Mouse (Mus musculus): ENCODE measurements around the gene Stambpl1. TPM values are rescaled to one million over a fixed set of nuclear protein-coding genes. Genes with fewer than 3 reads are reported as not detected.
"Not testable (repeated sequence)": the region's sequence is repeated elsewhere in the genome, so short reads cannot be mapped to it uniquely, and the experiment has no call there.

Gene Stambpl1
- total RNA-seq, 2 experiments from 2014 or later: 9.8 to 12.5 TPM

DNA sequence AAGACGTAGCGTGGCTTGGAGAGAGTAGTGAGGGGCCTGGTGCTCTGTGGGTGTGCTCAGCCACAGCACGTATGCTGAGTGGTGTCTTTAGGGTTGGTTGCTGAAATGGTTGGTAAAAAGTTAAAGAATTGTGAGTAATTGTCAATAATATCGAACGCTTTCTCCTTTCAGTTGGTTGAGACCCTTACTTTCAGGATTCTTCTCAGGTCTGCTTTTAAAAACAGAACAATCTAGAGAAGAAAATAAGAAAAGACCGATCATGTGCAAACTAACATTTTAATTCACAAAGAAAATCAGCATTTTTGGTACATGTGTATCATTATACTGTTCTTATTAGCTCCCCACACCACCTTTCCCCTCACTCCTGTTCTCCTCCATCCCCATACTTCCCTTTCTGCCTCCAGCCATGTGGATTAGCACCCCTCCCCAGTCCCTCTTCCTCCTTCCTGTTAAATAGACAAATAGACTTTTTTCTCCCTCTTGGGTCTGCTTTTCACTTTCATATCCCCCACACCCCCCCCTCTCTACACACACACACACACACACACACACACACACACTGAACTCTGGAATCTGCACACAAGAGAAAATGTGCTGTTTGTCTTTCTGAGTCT is 2.2 kb downstream of the Stambpl1 start:
- no peak for ATAC-seq (replicated peaks; ENCODE audit: low FRiP score, poor library complexity, severe bottlenecking)

- no peak for ATAC-seq (replicated peaks; ENCODE audit: low FRiP score, poor library complexity, severe bottlenecking)
Observed at GRCm38 (mm10) chr19:34195031-34195430, 3.0 kb downstream of the Stambpl1 start.

GRCm38 (mm10) chr19:34198066-34198465 is 6.0 kb downstream of the Stambpl1 start:
- ATAC-seq (replicated peaks; ENCODE audit: low FRiP score, poor library complexity, severe bottlenecking): no peak

- no peak for ATAC-seq (replicated peaks; ENCODE audit: low FRiP score, poor library complexity, severe bottlenecking)
Observed at GRCm38 (mm10) chr19:34198901-34199300, 6.9 kb downstream of the Stambpl1 start.

DNA sequence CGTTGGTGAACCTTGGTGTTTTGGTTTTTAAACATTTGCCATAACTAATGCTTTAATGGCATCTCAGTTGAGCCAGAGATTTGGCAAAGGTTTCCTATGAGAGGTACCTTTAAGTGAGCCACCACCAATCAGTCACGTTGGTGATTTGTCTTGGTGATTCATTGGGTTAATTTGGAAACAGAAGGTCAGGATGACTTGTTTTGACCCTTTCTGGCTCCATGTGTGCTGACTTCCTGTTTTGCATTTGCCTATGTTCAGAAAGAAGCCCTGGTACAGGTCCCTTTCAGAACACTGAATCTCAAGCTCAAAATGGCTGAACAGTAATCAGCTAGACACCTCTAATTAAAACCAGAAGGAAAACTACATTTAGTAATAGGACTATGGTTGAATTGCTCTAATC is 7.5 kb downstream of the Stambpl1 start:
- ATAC-seq (replicated peaks; ENCODE audit: low FRiP score, poor library complexity, severe bottlenecking): no peak

DNA sequence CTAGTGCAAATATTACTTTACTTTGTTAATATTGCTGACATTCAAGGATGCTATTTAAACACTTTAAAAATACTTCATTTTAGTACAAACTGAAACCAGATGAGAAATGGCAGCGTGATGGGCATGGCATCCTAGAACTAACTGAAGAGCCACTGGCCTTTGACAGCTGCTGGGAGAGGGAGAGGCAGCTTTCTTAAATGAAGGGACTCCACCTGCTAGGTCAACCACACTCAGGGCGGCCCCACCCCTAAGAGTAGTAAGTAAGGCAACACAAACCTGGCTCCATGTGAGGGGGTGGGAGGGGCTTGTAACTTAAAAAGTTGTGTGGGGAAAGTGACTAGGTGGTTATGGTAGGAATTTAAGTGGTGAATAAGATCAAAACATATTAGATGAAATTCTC is 10.6 kb downstream of the Stambpl1 start:
- ATAC-seq (replicated peaks; ENCODE audit: low FRiP score, poor library complexity, severe bottlenecking): no peak

- ATAC-seq (replicated peaks; ENCODE audit: low FRiP score, poor library complexity, severe bottlenecking): not testable (repeated sequence)
Observed at GRCm38 (mm10) chr19:34206128-34206527, 14.1 kb downstream of the Stambpl1 start.

DNA sequence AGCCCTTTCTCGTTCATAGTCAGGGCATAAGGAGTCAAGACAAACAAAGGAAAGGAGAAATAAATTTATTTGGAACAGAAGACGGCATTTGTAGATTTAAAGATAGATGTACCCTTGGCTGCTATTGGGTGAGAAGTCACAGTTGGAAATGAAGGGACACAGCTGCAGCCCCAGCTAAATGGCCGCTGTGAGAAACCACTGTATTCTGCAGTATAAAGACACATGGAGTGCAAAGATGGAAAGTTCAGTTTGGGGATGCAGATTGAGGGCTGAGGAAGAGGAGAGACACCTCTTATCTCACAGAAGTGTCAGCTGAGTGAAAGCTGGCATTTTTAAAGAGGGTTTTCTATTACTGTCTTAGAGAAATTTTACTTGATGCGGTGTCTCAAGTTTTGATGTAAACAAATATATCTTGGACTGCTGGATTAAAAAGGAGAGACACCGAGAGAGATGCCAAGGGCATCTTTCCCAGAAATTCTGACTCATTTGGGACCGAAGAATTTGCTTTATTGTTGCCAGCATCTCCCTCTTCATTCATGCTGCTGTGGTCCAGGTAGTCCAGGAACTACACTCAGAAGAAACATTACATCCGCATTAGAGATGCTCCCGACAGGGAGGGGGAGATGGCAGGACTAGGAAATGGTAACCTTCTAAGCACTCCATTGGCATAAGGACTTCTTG is 14.9 kb downstream of the Stambpl1 start:
- no peak for ATAC-seq (replicated peaks; ENCODE audit: low FRiP score, poor library complexity, severe bottlenecking)

- no peak for ATAC-seq (replicated peaks; ENCODE audit: low FRiP score, poor library complexity, severe bottlenecking)
Observed at GRCm38 (mm10) chr19:34209031-34209430, 17.0 kb downstream of the Stambpl1 start.

GRCm38 (mm10) chr19:34209930-34210581 is 18.0 kb downstream of the Stambpl1 start:
- ATAC-seq (replicated peaks; ENCODE audit: low FRiP score, poor library complexity, severe bottlenecking): no peak

GRCm38 (mm10) chr19:34210841-34211240 is 18.8 kb downstream of the Stambpl1 start:
- no peak for ATAC-seq (replicated peaks; ENCODE audit: low FRiP score, poor library complexity, severe bottlenecking)

DNA sequence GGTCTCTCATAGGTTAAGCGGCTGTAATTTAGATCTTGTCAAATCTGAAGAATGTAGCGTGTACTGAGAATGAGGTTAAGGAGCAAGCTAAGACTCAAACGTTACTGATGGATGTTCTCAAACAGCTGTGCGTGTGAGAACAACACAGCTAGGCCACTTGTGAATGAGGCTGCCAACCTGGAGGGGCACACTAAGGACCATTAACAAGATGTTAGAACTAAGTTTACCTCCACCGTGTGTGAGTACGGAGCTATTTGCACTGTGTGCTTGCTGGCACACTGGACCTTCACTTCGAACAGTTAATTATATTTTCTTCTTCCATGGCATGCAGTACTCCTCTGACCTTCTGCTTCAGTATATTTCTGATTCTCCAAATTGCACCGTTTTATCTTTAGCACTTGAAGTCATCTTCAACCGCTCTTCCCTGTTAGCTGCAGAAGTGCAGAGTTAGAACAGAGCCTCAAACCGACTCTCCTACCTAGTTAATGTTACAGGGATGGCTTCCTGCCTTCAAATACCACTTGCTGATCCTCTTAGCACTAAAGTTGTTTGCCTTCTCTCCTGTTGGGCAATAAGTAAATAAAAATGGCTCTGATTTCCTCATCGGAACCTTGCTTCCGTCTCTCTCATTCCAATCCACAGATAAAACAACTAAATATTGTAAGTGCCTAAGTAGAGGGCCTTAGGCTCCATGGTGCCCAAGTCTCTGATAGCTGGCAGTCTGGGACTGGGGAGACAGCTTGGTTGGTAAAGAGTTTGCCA is 20.6 kb downstream of the Stambpl1 start:
- ATAC-seq (replicated peaks; ENCODE audit: low FRiP score, poor library complexity, severe bottlenecking): no peak

DNA sequence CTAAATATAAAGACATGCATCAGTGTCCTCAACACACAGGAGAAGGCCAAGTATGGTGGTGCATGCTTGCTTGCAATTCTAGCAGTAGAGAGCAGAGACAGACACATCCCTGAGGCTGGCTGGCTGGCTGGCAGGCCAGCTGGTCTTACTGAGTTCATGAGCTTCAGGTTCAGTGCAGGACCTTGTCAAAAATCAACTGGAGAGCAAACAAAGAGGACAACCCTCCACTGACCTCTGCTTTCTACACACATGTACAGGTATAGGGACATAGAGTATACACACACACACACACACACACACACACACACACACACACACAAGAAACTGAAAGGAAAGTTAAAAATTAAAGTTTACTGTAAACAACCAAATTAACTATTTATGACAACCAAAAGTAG is 21.2 kb downstream of the Stambpl1 start:
- ATAC-seq (replicated peaks; ENCODE audit: low FRiP score, poor library complexity, severe bottlenecking): no peak

DNA sequence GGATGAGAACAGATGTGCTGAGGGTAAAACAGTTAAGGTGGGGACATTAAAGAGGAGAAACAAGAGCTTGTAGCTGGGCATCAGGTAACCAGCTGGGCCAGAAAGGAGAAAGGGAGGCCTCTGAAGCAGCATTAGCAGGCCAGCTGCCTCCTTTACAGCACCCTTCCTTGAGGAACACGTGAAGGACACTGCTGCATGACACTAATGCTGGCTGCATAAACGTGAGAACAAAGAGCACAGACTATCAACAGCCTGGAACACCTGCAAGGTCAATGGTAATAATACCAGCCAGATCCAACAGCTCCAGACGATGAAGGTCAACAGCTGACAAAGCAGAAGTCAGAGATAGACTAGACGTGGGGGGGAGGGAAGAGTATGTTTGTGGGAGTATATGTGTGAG is 22.1 kb downstream of the Stambpl1 start:
- no peak for ATAC-seq (replicated peaks; ENCODE audit: low FRiP score, poor library complexity, severe bottlenecking)

DNA sequence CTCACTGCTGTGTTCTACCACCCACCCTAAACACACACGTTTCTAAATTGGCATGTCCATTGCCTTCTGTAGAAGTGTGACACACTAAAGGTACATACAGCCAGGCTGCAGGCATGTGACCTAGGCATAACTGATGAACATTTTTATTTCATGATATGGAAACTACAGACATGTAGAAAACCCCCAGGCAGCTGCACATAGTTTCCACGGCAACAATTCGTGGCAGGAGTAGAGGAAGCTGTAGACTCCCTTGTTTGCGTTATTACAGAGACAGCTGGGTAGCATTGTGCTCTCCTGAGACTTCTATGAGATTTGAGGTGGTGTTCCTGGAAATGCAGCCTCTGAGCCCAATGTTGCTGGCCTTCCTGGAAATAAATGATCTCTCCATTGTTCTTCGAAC is 24.9 kb downstream of the Stambpl1 start:
- no peak for ATAC-seq (replicated peaks; ENCODE audit: low FRiP score, poor library complexity, severe bottlenecking)

DNA sequence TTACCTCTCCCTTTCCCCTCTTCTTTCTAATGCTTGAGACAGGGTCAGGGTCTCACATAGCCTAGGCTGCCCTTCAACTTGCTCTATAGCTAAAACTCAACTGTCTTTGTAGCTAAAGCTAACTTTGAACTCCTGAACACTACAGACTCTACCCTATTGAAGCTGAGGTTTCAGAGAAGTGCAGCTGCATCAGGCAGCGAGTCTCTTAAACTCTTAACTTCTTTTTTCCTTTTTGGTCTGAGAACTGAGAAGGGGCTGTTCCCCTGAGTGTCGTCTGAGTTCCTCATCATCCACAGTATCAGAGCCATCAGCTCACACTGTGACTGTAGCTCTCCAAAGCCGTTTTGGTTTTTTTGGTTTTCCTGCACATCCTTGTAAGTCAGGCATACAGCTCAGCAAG is 25.7 kb downstream of the Stambpl1 start:
- no peak for ATAC-seq (replicated peaks; ENCODE audit: low FRiP score, poor library complexity, severe bottlenecking)

- ATAC-seq (replicated peaks; ENCODE audit: low FRiP score, poor library complexity, severe bottlenecking): no peak
Observed at GRCm38 (mm10) chr19:34219260-34219968, 27.4 kb downstream of the Stambpl1 start.

DNA sequence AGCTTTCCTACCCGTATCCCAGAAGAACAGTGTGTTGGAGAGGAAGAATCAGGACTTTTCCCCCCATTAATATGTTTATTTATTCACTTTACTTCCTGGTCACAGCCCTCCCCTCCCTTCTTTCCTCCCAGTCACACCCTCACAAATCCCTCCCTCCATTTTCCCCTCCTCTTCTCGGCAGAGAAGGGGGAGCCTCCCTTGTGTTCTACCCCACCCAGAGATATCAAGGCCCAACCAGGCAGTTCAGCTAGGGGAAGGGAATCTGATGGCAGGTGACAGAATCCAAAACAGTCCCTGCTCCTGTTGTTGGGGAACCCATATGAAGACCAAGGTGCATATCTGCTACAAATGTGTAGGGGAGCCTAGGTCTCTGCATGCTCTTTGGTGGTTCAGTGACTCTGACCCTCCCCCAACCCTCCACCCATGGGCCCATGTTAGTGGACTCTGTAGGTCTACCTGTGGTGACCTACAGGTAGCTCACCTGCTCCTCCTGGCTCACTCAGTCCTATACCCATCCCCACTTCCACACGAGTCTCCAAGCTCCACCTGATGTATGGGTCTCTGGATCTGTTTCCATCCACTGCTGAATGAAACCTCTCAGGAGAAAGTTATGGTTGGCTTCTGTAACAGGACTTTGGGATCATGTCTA is 28.8 kb downstream of the Stambpl1 start:
- ATAC-seq (replicated peaks; ENCODE audit: low FRiP score, poor library complexity, severe bottlenecking): no peak

DNA sequence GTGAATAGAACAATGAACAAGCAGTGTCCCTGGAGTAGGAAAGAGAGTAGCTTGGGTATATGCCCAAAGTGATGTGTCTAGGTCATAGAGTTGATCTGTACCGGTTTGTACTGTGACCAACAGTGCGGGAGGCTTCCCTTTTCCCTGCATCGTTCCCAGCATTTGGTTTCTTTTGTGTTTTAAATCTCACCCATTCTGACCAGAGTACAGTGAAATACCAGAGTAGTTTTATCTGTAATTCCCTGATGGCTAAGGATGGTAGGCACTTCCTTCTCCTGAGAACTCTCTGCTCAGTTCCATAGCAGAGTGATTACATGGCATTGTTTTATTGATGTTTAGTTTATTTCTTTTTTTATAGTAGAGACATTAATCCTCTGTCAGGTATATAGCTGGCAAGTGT is 30.8 kb downstream of the Stambpl1 start:
- no peak for ATAC-seq (replicated peaks; ENCODE audit: low FRiP score, poor library complexity, severe bottlenecking)

All from erythroblast, adult 5-6 weeks (primary cell).